ENCODE assay signal across 16 mouse cellular contexts in the genomic region with DNA sequence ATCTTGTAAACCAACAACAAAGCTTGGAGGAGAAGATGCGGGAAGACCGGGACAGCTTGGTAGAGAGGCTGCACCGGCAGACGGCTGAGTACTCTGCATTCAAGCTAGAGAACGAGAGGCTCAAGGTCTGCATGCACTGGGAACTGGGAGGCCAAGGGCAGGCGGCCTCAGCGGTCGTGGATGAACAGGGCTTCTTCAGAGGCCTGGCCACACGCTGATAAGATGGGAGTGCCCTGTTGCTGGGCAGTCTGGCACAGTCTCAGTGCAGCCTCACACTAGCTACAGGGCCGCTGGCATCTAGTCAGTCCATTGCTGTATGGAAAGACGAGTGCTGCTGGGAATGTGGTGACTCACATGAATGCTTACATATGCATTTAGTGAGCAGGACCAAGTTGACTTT. TPM values are rescaled to one million over a fixed set of nuclear protein-coding genes. Genes with fewer than 3 reads are reported as not detected.
A peak's percentile ranks its signal among the peaks of the same experiment; 100 is the strongest.
DNase-seq lines count a peak whose midpoint lies in the region; ATAC-seq and TF ChIP-seq lines count a peak whose summit lies in the region.
"Had no signal": no experiment of that assay in that cellular context is flagged by ENCODE, and none has a peak within 500 bp of the region (broad histone marks: within the 10 kb centered on the region; RNA-seq: fewer than 3 reads in every experiment).

No protein-coding gene starts in this region.

- peak overlapping the region; percentile 51 for H3K9ac ChIP-seq in liver, embryonic 13.5 days
- H3K9ac ChIP-seq: lung, embryonic 14.5 days; neural tube, embryonic 13.5 days had no signal

- no peaks in the 10 kb centered on the region for H3K9me3 ChIP-seq in liver, embryonic 13.5 days (replicated peaks)
- H3K9me3 ChIP-seq: neural tube, embryonic 13.5 days had no signal

- intact Hi-C loops in heart, postnatal 25 days (cut with DNase I): no loop called here

- DNase-seq in ovary, postnatal 36 days (ENCODE audit: low spot score): peak; percentile 43
- no peak for DNase-seq in ovary, postnatal 14 days (ENCODE audit: low spot score)
- DNase-seq in liver, embryonic 13.5 days: peak; percentile 48
- peak; percentile 75 to 81 for DNase-seq in spleen, postnatal 4 days (ENCODE audit: low spot score in 2 of 2)
- DNase-seq in heart, postnatal 25 days (ENCODE audit: low spot score): no peak
- DNase-seq in urinary bladder, postnatal 14 days (ENCODE audit: low spot score): no peak
- DNase-seq in Muller cell, postnatal 12 days (ENCODE audit: inconsistent ontology term): no peak
- DNase-seq: B cell, adult 2 months; cerebellum, adult 9-11 months; left cerebral cortex, postnatal 4 days; lung, embryonic 14.5 days; thymus, adult 18-20 months had no signal

- no peak for TF ChIP-seq POLR2A in bone marrow, adult 2 months (IDR thresholded peaks at IDR 0.05; ENCODE audit: borderline replicate concordance, control insufficient read depth, low read depth, low read length)

- no peaks in the 10 kb centered on the region for H3K27me3 ChIP-seq in liver, embryonic 13.5 days
- H3K27me3 ChIP-seq: neural tube, embryonic 13.5 days had no signal

- H3K4me1 ChIP-seq in bone marrow, adult 2 months (ENCODE audit: control insufficient read depth, insufficient read depth, low read length): peaks cover 1% of the 10 kb centered on the region; the same call in 1 of the 2 replicates
- peaks cover 31% of the 10 kb centered on the region for H3K4me1 ChIP-seq in liver, embryonic 13.5 days (replicated peaks)
- H3K4me1 ChIP-seq: neural tube, embryonic 13.5 days had no signal

- peaks cover 90% of the 10 kb centered on the region for H3K36me3 ChIP-seq in liver, embryonic 13.5 days

- peak; percentile 98 for ATAC-seq in liver, embryonic 13.5 days (ENCODE audit: low read depth)
- ATAC-seq: hindbrain, postnatal 0 days had no signal

- 76% methylated on average over 11 of the region's 11 CpGs for WGBS in bone marrow, adult 2 months
- 60% methylated on average over 11 of the region's 11 CpGs for WGBS in liver, embryonic 13.5 days (ENCODE audit: insufficient replicate concordance)

- peak overlapping the region; percentile 50 for H3K4me2 ChIP-seq in liver, embryonic 13.5 days
- H3K4me2 ChIP-seq: lung, embryonic 14.5 days; neural tube, embryonic 13.5 days had no signal

- H3K27ac ChIP-seq in bone marrow, adult 2 months (ENCODE audit: control insufficient read depth, insufficient read depth, low read depth, low read length, poor library complexity): peak overlapping the region; percentile 29
- H3K27ac ChIP-seq in liver, embryonic 13.5 days: peak overlapping the region; percentile 84
- H3K27ac ChIP-seq: hindbrain, postnatal 0 days; kidney, postnatal 0 days; neural tube, embryonic 13.5 days had no signal

- no peak overlapping the region for H3K4me3 ChIP-seq in bone marrow, adult 2 months (replicated peaks; ENCODE audit: control insufficient read depth, low read depth, low read length)
- no peak overlapping the region for H3K4me3 ChIP-seq in liver, embryonic 13.5 days (replicated peaks)
- H3K4me3 ChIP-seq: neural tube, embryonic 13.5 days had no signal

- TF ChIP-seq CTCF in bone marrow, adult 2 months (IDR thresholded peaks at IDR 0.05; ENCODE audit: control insufficient read depth, insufficient read depth, low read length): no peak

RNA-seq across cellular contexts. Expression of a gene that starts 17.6 kb away (rescaled TPM):
- 14.8 and 16.6 TPM in 2 replicates for polyA plus RNA-seq in bone marrow, adult 2 months (2011; ENCODE audit: insufficient read depth, insufficient read length, low replicate concordance, missing spikeins)
- polyA plus RNA-seq in liver, embryonic 13.5 days (2015; fragmentation: Nextera tagmentation; extraction: Ambion mirVana): 29.8 and 33.7 TPM in 2 replicates
- 10 to 100 TPM; 25.4 to 26.6 TPM for total RNA-seq in heart, postnatal 25 days (2021)

RNA-seq across cellular contexts. Expression of a gene that starts 28.6 kb away (rescaled TPM):
- 55.1 and 78.8 TPM in 2 replicates for polyA plus RNA-seq in bone marrow, adult 2 months (2011; ENCODE audit: insufficient read depth, insufficient read length, low replicate concordance, missing spikeins)
- polyA plus RNA-seq in liver, embryonic 13.5 days (2015; fragmentation: Nextera tagmentation; extraction: Ambion mirVana): 39.5 and 49.9 TPM in 2 replicates
- 10 to 100 TPM; 20.2 to 23.2 TPM for total RNA-seq in heart, postnatal 25 days (2021)

RNA-seq across cellular contexts. Expression of a gene that starts 47.7 kb away (rescaled TPM):
- 13.8 and 23.4 TPM in 2 replicates for polyA plus RNA-seq in bone marrow, adult 2 months (2011; ENCODE audit: insufficient read depth, insufficient read length, low replicate concordance, missing spikeins)
- 10.9 and 11.3 TPM in 2 replicates for polyA plus RNA-seq in liver, embryonic 13.5 days (2015; fragmentation: Nextera tagmentation; extraction: Ambion mirVana)
- 100 to 1,000 TPM; 208 to 216 TPM for total RNA-seq in heart, postnatal 25 days (2021)

RNA-seq across cellular contexts. Expression of a gene that starts 48.7 kb away (rescaled TPM):
- 8.8 and 12.9 TPM in 2 replicates for polyA plus RNA-seq in bone marrow, adult 2 months (2011; ENCODE audit: insufficient read depth, insufficient read length, low replicate concordance, missing spikeins)
- polyA plus RNA-seq in liver, embryonic 13.5 days (2015; fragmentation: Nextera tagmentation; extraction: Ambion mirVana): 31.1 and 39.0 TPM in 2 replicates
- total RNA-seq in heart, postnatal 25 days (2021): 1 to 10 TPM; 4.6 to 5.8 TPM

Comparison
In these comparisons a context has a peak if more than half of its experiments do, and no peak if none do; other contexts are left out.
1. DNase-seq: peak in ovary, postnatal 36 days (single experiment), liver, embryonic 13.5 days (single experiment) and spleen, postnatal 4 days (2 of 2); none in ovary, postnatal 14 days (single experiment), heart, postnatal 25 days (single experiment), urinary bladder, postnatal 14 days (single experiment) and Muller cell, postnatal 12 days (single experiment).